Mouse (Mus musculus): ENCODE results near the gene Toporsl. TPM values are rescaled to one million over a fixed set of nuclear protein-coding genes. Genes with fewer than 3 reads are reported as not detected.

Toporsl gene
- not detected for polyA plus RNA-seq (2021)

DNA sequence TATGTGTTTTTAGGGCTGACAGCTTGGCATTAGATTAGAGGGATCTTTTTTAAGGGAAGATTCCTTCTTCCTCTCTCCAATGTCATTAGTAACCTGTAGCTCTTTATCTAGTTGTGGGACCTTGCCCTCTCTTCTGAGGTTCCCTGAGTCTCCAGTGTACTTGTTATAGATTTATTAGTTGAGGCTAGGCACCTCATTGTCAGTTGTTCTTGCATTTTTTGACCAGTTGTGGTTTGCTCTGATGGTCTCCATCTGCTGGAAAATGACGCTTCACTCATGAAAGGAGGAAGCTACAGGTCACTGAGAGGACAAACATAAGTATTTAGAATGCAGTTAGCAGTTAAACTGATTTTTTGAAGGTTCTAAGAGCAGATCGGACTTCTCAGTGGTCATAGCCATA lies at the start of gene Toporsl:
Gene Toporsl (plus strand): TSS at position 348 of the 400 bp plus-strand sequence.
- POLR2A ChIA-PET, result no interaction called here
- CTCF ChIA-PET, result no interaction called here
- in situ Hi-C loops (cut with MboI; ENCODE audit: low pct_unique_long_range_greater_than_20kb), result no loop called here
- DNase-seq (ENCODE audit: low read depth, low spot score) (no peak), ATAC-seq (no peak)
- no peak for TF ChIP-seq CTCF (IDR thresholded peaks at IDR 0.05)
- no peaks in the 10 kb centered on the region for H3K27me3 ChIP-seq

DNA sequence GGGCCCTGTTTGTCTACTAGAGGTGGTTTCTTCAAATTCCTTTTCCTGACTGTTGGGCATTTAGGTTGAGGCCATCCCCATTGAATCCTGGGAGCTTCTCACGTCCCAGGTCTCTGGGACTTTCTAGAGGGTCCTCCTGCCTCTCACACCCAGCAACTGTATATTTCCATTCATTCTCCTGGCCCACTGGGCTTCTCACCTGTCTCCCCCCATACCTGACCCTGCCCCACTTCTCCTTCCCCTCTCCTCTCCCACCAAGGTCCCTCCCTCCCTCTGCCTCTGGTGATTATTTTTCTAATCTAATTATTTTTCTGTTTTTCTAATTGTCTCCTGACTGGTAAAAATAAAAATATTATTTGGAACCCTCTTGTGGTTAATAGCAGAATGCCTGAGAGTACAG lies 38.4 kb upstream of the Toporsl start:
- CTCF ChIA-PET, result interaction anchor here (0.6 kb wide), 1 partner anchor 15 kb away, joined by 3 read pairs; no protein-coding TSS in a partner anchor
- in situ Hi-C loops (cut with MboI; ENCODE audit: low pct_unique_long_range_greater_than_20kb), result no loop called here
- TF ChIP-seq CTCF (IDR thresholded peaks at IDR 0.05), result no peak
- H3K27me3 ChIP-seq, result peaks cover 1% of the 10 kb centered on the region
- ATAC-seq, result no peak
- no peak for DNase-seq (ENCODE audit: low read depth, low spot score)
- POLR2A ChIA-PET, result no interaction called here

DNA sequence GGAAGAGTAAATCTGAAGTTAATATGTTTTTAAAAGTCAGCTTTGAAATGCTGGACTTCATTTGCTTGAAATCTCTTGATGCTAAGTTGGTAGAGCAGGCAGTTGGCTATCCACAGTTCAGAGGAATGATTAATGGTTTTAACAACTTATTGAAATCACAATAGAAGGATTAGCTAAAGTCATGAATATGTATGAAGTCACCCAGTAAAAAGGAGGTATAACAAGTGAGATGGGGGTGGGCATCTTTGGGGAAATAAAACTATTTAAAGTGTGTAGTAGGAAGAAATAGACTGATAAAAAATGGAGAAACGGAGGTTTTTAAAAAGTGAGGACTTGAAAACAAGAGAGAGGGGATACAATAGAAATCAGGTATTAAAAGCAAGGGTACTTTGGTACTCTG lies 38.0 kb upstream of the Toporsl start:
- ChIA-PET CTCF (interaction anchor here (0.6 kb wide), 1 partner anchor 15 kb away, joined by 3 read pairs; no protein-coding TSS in a partner anchor), POLR2A (no interaction called here)
- no peak for ATAC-seq
- no peak for TF ChIP-seq CTCF (IDR thresholded peaks at IDR 0.05)
- in situ Hi-C loops (cut with MboI; ENCODE audit: low pct_unique_long_range_greater_than_20kb), result no loop called here
- no peak for DNase-seq (ENCODE audit: low read depth, low spot score)
- no peaks in the 10 kb centered on the region for H3K27me3 ChIP-seq

DNA sequence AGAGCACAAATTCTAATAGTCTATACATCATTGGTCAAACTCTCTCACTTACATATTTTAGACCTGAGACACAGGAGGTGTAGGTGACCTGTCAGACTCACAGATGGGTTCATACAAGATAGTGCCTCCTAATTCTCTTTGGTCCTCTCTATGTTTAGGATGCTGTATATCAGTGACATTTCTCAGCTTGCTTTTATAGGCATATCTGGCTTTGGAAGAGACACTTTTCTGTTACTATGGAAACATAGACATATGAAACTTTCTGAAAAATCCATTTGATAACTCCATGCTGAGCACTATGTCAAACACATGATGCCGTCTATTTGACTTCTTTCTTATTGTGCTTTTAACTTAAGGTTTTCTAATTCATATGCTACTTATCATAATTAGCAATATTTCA lies 32.2 kb upstream of the Toporsl start:
- in situ Hi-C loops (cut with MboI; ENCODE audit: low pct_unique_long_range_greater_than_20kb), result no loop called here
- CTCF ChIA-PET, result no interaction called here
- POLR2A ChIA-PET, result no interaction called here
- peaks cover 13% of the 10 kb centered on the region for H3K27me3 ChIP-seq
- no peak for TF ChIP-seq CTCF (IDR thresholded peaks at IDR 0.05)
- ATAC-seq (no peak), DNase-seq (ENCODE audit: low read depth, low spot score) (no peak)

DNA sequence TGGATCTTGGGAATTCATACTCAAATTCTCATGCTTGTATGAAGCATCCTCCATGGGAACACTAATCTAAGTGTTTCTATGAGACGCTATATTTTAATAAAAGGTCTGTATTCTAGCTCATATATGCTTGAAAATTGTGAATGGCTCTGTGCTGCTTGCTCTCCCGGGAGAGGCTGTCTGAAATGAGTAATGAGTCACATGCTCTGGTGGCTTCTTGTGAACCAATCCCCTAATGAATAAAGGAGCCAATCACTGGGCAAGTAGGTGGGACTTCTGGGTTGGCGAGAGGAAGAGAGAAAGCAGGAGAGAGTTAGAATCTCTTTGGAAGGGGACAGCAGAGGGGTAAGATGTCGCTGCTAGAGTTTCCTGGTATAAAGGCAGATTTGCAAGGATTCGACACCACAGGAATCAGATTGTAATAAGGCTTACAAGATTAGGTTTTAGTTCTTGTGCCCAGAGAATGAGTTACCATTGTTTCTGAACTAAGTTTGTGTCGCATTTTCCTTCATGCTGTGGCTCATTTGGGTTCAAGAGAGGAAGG lies 9.8 kb upstream of the Toporsl start:
- TF ChIP-seq CTCF (IDR thresholded peaks at IDR 0.05), result no peak
- no peak for ATAC-seq
- in situ Hi-C loops (cut with MboI; ENCODE audit: low pct_unique_long_range_greater_than_20kb), result no loop called here
- POLR2A ChIA-PET, result no interaction called here
- CTCF ChIA-PET, result no interaction called here
- no peak for DNase-seq (ENCODE audit: low read depth, low spot score)
- no peaks in the 10 kb centered on the region for H3K27me3 ChIP-seq

DNA sequence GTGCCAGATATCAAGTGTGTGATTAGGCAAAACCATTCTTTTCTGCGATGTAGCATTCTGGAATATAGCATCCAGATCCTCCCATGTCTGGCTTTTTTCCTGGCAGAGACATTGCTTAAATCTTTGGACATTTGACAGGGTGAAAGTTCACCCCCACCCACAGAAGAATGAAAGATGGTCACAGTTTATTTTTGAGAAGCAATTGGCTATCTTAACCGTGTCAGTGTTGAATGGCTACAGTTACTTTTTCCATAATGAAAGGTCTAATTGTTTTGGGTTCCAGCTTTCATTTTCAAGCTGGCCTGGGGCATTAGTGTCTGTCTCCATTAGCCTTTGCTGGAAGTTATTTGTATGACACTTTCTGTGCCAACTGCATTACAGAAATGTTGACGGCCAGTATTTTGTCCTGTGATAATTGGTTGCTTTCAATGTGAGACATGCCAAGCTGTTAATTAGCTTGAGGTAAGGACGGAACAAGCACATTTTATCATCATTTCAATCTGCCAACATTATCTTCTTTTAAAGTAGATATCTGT lies 2.2 kb upstream of the Toporsl start:
- ChIA-PET POLR2A (no interaction called here), CTCF (no interaction called here)
- TF ChIP-seq CTCF (IDR thresholded peaks at IDR 0.05), result no peak
- in situ Hi-C loops (cut with MboI; ENCODE audit: low pct_unique_long_range_greater_than_20kb), result no loop called here
- ATAC-seq, result no peak
- no peaks in the 10 kb centered on the region for H3K27me3 ChIP-seq
- no peak for DNase-seq (ENCODE audit: low read depth, low spot score)

DNA sequence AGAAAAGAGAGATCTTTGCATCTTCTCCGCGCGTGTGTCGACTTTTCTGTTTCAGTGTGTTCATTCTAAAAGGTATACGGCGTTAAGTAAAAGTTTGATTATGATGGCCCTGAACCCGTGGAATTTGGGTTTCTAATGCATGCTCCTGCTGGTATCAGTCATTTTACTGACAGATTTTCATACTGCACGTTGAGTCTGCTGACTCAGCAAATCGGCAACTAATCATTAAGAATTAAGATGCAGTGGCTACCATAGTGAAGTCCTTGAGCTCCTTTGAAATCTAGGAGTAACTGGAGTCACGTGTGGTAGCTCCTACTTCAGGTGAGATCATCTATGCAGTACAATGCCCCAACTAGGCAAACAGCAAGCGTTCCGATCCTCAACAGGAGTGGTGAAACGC lies 1.4 kb upstream of the Toporsl start:
- POLR2A ChIA-PET, result no interaction called here
- CTCF ChIA-PET, result no interaction called here

DNA sequence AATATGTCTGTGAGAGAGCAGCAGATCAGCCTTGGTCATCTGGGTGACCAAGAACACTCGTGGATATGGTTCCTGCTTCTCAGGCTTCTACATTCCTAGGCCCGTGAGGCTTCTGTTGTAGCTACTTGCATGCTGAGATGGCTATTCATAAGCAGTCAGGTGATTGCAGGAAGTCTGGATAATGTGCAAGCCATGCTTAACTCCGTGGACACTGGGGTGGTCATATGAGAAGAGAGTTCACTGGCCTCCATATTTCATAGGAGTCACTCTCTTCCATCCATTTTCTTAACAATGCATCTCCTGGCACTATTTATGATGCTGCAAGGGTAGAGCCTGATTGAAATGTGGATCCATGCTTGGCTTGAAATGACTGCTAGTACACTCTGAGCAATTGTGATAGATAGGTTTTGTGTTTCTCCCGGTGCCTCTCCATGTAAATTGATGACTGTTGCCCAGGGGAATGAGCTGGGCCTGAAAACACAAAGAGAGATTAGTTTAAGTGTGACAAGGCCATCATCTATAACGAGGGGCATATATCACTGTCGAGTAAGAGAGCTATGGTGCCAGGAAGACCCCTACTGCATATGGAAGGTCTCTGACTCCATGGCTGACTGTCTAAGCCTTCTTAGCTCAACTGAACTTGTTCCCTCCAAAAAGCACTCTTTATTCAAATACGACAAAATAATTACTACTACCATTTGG lies 2.3 kb downstream of the Toporsl start:
- no peak for DNase-seq (ENCODE audit: low read depth, low spot score)
- no peaks in the 10 kb centered on the region for H3K27me3 ChIP-seq
- no peak for TF ChIP-seq CTCF (IDR thresholded peaks at IDR 0.05)
- POLR2A ChIA-PET, result no interaction called here
- CTCF ChIA-PET, result no interaction called here
- in situ Hi-C loops (cut with MboI; ENCODE audit: low pct_unique_long_range_greater_than_20kb), result no loop called here
- ATAC-seq, result no peak

More for the DNA sequence above, 1.4 kb upstream of the Toporsl start:
- no peaks in the 10 kb centered on the region for H3K27me3 ChIP-seq
- TF ChIP-seq CTCF (IDR thresholded peaks at IDR 0.05), result no peak
- in situ Hi-C loops (cut with MboI; ENCODE audit: low pct_unique_long_range_greater_than_20kb), result no loop called here
- DNase-seq (ENCODE audit: low read depth, low spot score) (no peak), ATAC-seq (no peak)

DNA sequence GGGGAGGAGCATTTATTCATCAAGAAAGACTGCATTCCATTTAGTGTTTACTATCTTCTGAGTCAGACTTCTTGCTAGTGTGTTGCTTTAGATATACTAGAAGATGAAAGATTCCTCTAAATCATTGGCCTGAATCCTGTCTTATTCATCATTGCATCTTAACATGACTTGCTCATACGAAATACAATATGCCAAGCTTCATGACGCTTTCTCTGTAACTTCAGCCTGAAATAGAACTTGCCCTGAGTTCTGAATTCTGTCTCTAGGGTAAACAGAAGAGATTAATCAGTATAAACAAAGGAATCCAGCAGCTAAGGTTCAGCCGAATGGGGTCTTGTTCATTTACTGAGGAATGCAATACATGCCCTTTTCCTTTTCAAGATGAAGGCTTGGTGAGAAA lies 10.8 kb downstream of the Toporsl start:
- in situ Hi-C loops (cut with MboI; ENCODE audit: low pct_unique_long_range_greater_than_20kb), result no loop called here
- ChIA-PET CTCF (no interaction called here), POLR2A (no interaction called here)
- ATAC-seq (peak; percentile 57), DNase-seq (ENCODE audit: low read depth, low spot score) (no peak)
- H3K27me3 ChIP-seq, result no peaks in the 10 kb centered on the region
- no peak for TF ChIP-seq CTCF (IDR thresholded peaks at IDR 0.05)

DNA sequence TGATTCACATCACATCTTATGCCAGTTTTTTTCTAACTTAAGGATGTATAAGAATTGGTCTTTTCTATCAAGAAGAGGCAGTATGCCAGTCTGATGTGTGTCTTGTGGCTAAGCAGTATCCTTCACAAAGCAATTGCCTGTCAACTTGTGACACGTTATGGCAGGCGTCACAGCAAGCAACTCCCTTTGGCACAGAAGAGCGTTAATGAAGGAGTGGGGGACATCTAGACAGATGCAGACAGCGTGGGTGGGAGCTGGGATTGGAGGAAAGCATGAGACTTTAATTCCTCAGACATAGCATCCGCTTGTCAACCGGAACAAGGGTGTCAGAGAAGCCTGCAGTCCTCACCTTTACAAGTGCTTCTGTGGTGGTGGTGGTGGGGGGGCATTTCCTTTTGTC lies 38.9 kb downstream of the Toporsl start:
- ATAC-seq (no peak), DNase-seq (ENCODE audit: low read depth, low spot score) (no peak)
- no peak for TF ChIP-seq CTCF (IDR thresholded peaks at IDR 0.05)
- in situ Hi-C loops (cut with MboI; ENCODE audit: low pct_unique_long_range_greater_than_20kb), result no loop called here
- no peaks in the 10 kb centered on the region for H3K27me3 ChIP-seq
- ChIA-PET CTCF (interaction anchor here (0.7 kb wide), 1 partner anchor 1094 kb away, joined by 3 read pairs; no protein-coding TSS in a partner anchor), POLR2A (no interaction called here)

DNA sequence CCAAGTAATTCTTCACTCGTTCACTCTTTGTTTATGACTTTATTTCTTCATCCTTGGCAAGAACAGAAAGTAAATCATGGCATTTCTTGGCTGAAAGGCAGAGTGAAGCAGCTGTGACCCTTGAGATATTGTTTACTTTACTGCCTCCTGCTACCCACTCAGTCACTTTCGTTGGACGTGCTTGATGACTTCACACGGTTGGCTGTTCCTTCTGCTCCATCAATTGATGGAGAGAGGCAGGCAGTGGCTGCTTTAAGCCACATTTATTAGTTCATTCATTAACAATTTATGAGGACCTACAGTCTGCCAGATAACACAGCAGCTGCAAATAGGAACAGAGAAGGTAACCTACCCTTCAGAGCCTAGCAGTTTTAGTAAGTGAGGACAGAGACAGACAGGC lies 51.7 kb downstream of the Toporsl start:
- no peak for ATAC-seq
- TF ChIP-seq CTCF (IDR thresholded peaks at IDR 0.05), result no peak
- CTCF ChIA-PET, result no interaction called here
- H3K27me3 ChIP-seq, result no peaks in the 10 kb centered on the region
- no peak for DNase-seq (ENCODE audit: low read depth, low spot score)
- in situ Hi-C loops (cut with MboI; ENCODE audit: low pct_unique_long_range_greater_than_20kb), result no loop called here
- POLR2A ChIA-PET, result no interaction called here

All from Patski (cell line).